Mouse (Mus musculus) G1E (cell line): ENCODE measurements around the gene Zfp955a. TPM values are rescaled to one million over a fixed set of nuclear protein-coding genes. Genes with fewer than 3 reads are reported as not detected.
"Not testable (repeated sequence)": the region's sequence is repeated elsewhere in the genome, so short reads cannot be mapped to it uniquely, and the experiment has no call there.

Experiments used
- ATAC-seq: 2 replicates; pipeline ENCODE4 v1.8.0; 2016; ENCODE audit warnings: mild to moderate bottlenecking; ENCODE audit not compliant: insufficient number of reproducible peaks, poor library complexity, low FRiP score, severe bottlenecking; ENCODE audit errors: extremely low read depth
- DNase-seq: peaks from one replicate; pipeline ENCODE4 v3.0.0; 2012; ENCODE audit warnings: low spot score
- H3K27me3 ChIP-seq: 2 replicates; pipeline ENCODE4 v1.6.1; 2012; ENCODE audit warnings: mild to moderate bottlenecking, low read length, inconsistent platforms; ENCODE audit not compliant: insufficient read depth
- H3K36me3 ChIP-seq: replicated peaks from 2 replicates; pipeline ENCODE3; 2012; ENCODE audit warnings: mild to moderate bottlenecking, inconsistent platforms
- H3K4me1 ChIP-seq: 2 replicates; pipeline ENCODE4 v1.6.1; 2012; ENCODE audit warnings: low read depth, low read length, inconsistent platforms, mixed read lengths; ENCODE audit not compliant: insufficient read depth
- H3K4me3 ChIP-seq: 2 replicates; pipeline ENCODE4 v1.5.1; 2012; ENCODE audit warnings: low read depth, mild to moderate bottlenecking, inconsistent platforms, low read length, moderate library complexity, mixed read lengths
- H3K9me3 ChIP-seq: replicated peaks from 2 replicates; pipeline ENCODE4 v1.6.1; 2012; ENCODE audit warnings: inconsistent platforms
- CTCF ChIP-seq: IDR thresholded peaks from 2 replicates; pipeline ENCODE4 v1.5.1; 2012; ENCODE audit warnings: low read depth, low read length, inconsistent platforms, mixed read lengths
- GATA1 ChIP-seq: IDR thresholded peaks from 2 replicates; pipeline ENCODE4 v1.6.1; 2012; ENCODE audit warnings: borderline replicate concordance, low read length, inconsistent platforms, mixed read lengths
- GATA2 ChIP-seq: IDR thresholded peaks from 2 replicates; pipeline ENCODE4 v1.6.1; 2012; ENCODE audit warnings: low read depth, low read length, inconsistent platforms, borderline replicate concordance
- POLR2AphosphoS5 ChIP-seq: IDR thresholded peaks from 2 replicates; pipeline ENCODE4 v1.6.1; 2012; ENCODE audit warnings: low read depth, low read length, inconsistent platforms; ENCODE audit not compliant: insufficient replicate concordance
- TAL1 ChIP-seq: conservative IDR thresholded peaks from 2 replicates; pipeline ENCODE4 v1.6.1; 2012; ENCODE audit warnings: low read depth, low read length, inconsistent platforms, mixed read lengths
- polyA plus RNA-seq: library from polyadenylated mRNA; stranded (reverse); fragments of >175 nt; gene quantifications from 2 replicates; pipeline ENCODE4 v1.2.3, GENCODE M21; 2012
- total RNA-seq, 2 experiments: library from RNA; stranded (forward) in 1 of 2; stranded (reverse) in 1 of 2; fragments of 200-1000 nt in 1 of 2; fragments of >200 nt in 1 of 2; fragmentation: Nextera tagmentation in 1 of 2; gene quantifications; 2 replicates each; pipeline ENCODE4 v1.2.3; 2014 to 2017

Zfp955a gene
- total RNA-seq (2014; fragmentation: Nextera tagmentation) (29.0 and 30.5 TPM in 2 replicates), total RNA-seq (2017) (24.6 and 26.8 TPM in 2 replicates), polyA plus RNA-seq (0.37 and 0.50 TPM in 2 replicates)

DNA sequence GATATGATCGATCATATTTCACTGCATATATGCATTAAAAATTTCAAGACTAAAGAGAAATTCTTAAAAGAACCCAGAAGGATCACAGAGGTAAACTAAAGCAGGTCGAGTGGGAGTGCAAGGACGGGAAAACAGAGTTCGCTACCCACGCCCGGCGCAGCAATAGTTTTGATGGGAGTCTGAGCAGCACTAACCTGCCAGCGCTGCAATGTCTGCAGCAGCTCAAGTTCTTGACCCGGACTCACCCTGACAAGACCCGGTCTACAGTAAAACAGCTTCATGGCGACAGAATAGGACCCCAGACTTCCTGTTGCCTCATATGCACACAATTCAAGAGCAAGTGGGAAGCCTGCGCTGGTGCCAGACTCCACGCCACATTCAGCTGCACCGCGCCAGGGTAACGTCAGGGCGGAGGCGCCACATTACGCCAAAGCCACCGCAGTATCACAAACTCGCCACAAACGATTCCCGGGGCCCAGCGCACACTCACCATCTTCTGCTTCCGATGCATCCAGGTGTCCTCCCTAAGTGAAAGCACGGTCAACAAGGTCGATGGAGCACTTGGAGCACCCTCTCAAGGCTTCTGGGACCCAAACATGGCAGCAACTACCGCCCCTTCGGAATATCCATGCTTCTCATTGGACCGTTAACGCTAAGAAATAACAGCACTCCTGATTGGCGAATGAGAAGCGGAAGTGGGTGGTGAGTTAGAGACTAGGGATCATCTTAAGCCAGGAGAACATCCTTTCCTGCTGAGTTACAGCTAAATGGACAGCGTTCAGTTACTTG lies at the start of gene Zfp955a:
TSS of gene Zfp955a (minus strand) at position 616 of the 789 bp plus-strand sequence.
- not testable (repeated sequence) for H3K4me1 ChIP-seq, H3K27me3 ChIP-seq, H3K9me3 ChIP-seq, H3K36me3 ChIP-seq, H3K4me3 ChIP-seq, DNase-seq
- peak; percentile 99 for ATAC-seq

DNA sequence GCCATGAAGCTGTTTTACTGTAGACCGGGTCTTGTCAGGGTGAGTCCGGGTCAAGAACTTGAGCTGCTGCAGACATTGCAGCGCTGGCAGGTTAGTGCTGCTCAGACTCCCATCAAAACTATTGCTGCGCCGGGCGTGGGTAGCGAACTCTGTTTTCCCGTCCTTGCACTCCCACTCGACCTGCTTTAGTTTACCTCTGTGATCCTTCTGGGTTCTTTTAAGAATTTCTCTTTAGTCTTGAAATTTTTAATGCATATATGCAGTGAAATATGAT lies 34.9 kb upstream of the Zfp955a start:
- not testable (repeated sequence) for H3K9me3 ChIP-seq, H3K27me3 ChIP-seq, H3K4me1 ChIP-seq, DNase-seq, ATAC-seq, H3K4me3 ChIP-seq, H3K36me3 ChIP-seq

DNA sequence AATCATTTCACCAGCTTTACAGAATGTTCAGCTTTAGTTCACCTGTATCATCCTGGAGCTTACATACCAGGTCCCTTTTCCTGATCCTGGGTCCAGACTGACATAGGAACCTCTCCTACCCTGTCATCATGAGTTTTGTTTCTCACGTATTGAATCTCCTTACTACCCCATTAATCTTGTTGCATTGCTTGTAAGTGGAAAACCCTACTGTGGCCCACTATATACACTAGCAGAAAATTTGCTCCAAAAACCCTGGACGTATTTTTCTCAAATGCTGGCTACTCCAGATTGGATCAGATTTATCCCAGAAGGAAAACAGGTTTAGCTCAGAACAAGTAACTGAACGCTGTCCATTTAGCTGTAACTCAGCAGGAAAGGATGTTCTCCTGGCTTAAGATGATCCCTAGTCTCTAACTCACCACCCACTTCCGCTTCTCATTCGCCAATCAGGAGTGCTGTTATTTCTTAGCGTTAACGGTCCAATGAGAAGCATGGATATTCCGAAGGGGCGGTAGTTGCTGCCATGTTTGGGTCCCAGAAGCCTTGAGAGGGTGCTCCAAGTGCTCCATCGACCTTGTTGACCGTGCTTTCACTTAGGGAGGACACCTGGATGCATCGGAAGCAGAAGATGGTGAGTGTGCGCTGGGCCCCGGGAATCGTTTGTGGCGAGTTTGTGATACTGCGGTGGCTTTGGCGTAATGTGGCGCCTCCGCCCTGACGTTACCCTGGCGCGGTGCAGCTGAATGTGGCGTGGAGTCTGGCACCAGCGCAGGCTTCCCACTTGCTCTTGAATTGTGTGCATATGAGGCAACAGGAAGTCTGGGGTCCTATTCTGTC lies 34.3 kb upstream of the Zfp955a start, which contains the start of gene Zfp955b:
TSS of gene Zfp955b (plus strand) at position 506 of the 837 bp plus-strand sequence.
- peak; percentile 100 for ATAC-seq

DNA sequence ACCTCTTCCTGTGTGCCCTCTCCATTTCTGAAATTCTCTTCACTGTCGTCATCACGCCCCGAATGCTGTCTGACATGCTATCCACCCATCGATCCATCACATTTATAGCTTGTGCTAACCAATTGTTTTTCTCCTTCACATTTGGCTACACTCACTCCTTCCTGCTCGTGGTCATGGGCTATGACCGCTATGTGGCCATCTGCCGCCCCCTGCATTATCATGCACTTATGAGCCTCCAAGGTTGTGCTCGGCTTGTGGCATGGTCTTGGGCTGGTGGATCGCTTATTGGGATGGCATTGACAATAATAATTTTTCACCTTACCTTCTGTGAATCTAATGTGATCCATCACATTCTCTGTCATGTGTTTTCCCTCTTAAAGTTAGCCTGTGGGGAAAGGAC lies 14.0 kb upstream of the Zfp955a start:
- Histone ChIP-seq H3K36me3 (no peaks in the 10 kb centered on the region), H3K9me3 (0 out of 2 replicates have a peak, but pooled peaks cover 3% of the 10 kb centered on the region), H3K4me3 (no peak overlapping the region), H3K4me1 (no peaks in the 10 kb centered on the region), H3K27me3 (peaks cover 21% of the 10 kb centered on the region)
- DNase-seq (no peak), ATAC-seq (no peak)
- no peak for TF ChIP-seq TAL1
- TF ChIP-seq POLR2AphosphoS5 = no peak
- no peak for TF ChIP-seq GATA2
- TF ChIP-seq CTCF = no peak
- no peak for TF ChIP-seq GATA1

More for the DNA sequence above, 34.3 kb upstream of the Zfp955a start, which contains the start of gene Zfp955b:
- H3K9me3 ChIP-seq, DNase-seq, H3K27me3 ChIP-seq, H3K4me1 ChIP-seq, H3K36me3 ChIP-seq: not testable (repeated sequence)
- H3K4me3 ChIP-seq = peak within 1 kb of the TSS; percentile 49; the same call in 1 of the 2 replicates

DNA sequence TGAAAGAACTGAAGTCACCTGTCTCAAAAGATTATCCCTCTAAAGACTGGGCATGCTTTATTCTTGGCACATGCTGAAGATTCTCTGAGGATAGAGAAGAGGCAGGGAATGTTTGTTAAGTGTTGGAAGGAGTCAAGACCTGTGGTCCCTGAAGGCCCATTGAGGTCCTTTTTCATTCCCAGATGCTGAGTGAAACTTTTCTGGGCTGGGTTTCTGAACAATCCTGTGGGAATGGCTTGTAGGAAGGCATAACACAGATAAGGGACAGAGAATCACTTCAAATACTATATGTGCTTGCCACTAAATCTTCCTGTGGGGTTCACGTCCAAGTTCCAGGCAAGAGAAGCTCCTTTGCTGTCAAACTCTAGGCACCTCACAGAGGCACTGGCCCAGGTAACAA lies 9.4 kb upstream of the Zfp955a start, which contains the start of gene Olfr63:
TSS of gene Olfr63 (plus strand) at position 301 of the 400 bp plus-strand sequence.
- no peak within 1 kb of the TSS for H3K4me3 ChIP-seq
- no peaks in the 10 kb centered on the region for H3K4me1 ChIP-seq
- peaks cover 17% of the 10 kb centered on the region for H3K27me3 ChIP-seq
- no peaks in the 10 kb centered on the region for H3K9me3 ChIP-seq
- DNase-seq (no peak), ATAC-seq (no peak)
- no peaks in the 10 kb centered on the region for H3K36me3 ChIP-seq
- TF ChIP-seq TAL1 = no peak
- TF ChIP-seq POLR2AphosphoS5 = no peak
- no peak for TF ChIP-seq GATA2
- no peak for TF ChIP-seq CTCF
- no peak for TF ChIP-seq GATA1

DNA sequence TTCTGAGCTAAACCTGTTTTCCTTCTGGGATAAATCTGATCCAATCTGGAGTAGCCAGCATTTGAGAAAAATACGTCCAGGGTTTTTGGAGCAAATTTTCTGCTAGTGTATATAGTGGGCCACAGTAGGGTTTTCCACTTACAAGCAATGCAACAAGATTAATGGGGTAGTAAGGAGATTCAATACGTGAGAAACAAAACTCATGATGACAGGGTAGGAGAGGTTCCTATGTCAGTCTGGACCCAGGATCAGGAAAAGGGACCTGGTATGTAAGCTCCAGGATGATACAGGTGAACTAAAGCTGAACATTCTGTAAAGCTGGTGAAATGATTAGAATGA lies 343 bp upstream of the Zfp955a start:
- H3K9me3 ChIP-seq, H3K4me3 ChIP-seq, DNase-seq, ATAC-seq, H3K27me3 ChIP-seq, H3K36me3 ChIP-seq, H3K4me1 ChIP-seq: not testable (repeated sequence)

DNA sequence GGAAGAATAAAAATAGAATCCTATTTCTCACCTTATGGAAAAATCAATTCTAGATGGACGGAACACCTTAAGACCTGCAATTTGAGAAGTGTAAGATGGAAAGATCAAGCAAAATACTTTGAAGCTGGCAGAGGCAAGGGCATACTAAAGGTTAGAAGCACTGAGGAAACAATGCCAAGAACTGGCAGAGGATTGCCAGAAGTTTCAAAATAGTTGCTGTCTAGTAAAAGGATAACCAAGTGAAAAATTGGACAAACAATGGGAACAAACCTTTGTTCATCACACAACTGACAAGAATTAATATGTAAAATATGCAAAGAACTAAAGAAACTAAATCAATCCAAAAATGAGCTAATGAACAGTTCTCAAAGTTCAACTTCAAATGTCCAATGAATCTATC lies 18.3 kb downstream of the Zfp955a start:
- H3K27me3 ChIP-seq, H3K9me3 ChIP-seq, H3K4me3 ChIP-seq, H3K36me3 ChIP-seq, DNase-seq, ATAC-seq, H3K4me1 ChIP-seq: not testable (repeated sequence)
